Mouse (Mus musculus): Measurements from ENCODE around the gene Zfp352.
"Not testable (repeated sequence)": the region's sequence is repeated elsewhere in the genome, so short reads cannot be mapped to it uniquely, and the experiment has no call there.

Zfp352 gene

GRCm38 (mm10) chr4:90218520-90218919 is at the start of gene Zfp352:
Zfp352 (plus strand) TSS chr4:90218820.
- no peak for DNase-seq

GRCm38 (mm10) chr4:90170890-90171483 is 47.6 kb upstream of the Zfp352 start:
- no peak for DNase-seq

- no peak for DNase-seq
Observed at GRCm38 (mm10) chr4:90174036-90174435, 44.6 kb upstream of the Zfp352 start.

GRCm38 (mm10) chr4:90203421-90203820 is 15.2 kb upstream of the Zfp352 start:
- DNase-seq, result no peak

GRCm38 (mm10) chr4:90211475-90211874 is 7.1 kb upstream of the Zfp352 start:
- no peak for DNase-seq

GRCm38 (mm10) chr4:90212076-90212475 is 6.5 kb upstream of the Zfp352 start:
- DNase-seq, result no peak

GRCm38 (mm10) chr4:90235646-90236045 is 17.0 kb downstream of the Zfp352 start:
- DNase-seq, result not testable (repeated sequence)

GRCm38 (mm10) chr4:90269781-90270180 is 51.2 kb downstream of the Zfp352 start:
- DNase-seq, result no peak
